Comparison of ENCODE assay signal across 19 mouse cellular contexts in the genomic region with DNA sequence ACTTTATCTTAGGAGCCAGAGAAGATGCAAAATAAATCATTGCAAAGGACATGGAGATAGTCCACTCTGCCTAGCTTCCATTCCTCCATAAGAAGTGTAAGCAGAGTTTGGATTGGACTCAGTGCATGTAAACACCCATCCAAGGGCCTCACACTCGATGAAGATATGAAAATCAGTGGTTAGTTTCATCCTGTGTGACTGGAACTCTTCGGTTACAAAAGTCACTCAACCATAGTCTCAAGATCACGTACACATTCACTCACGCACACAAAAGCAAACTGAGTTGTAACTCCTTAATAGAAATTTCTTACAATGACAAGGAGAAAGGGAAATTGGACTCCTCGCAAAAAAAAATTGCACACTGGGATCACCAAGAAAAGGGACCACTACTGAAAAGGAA.
"Had no signal": no experiment of that assay in that cellular context is flagged by ENCODE, and none has a peak within 500 bp of the region (broad histone marks: within the 10 kb centered on the region; RNA-seq: fewer than 3 reads in every experiment).

No protein-coding gene starts in this region.

- H3K9ac ChIP-seq: liver, embryonic 12.5 days; liver, embryonic 14.5 days; lung, embryonic 14.5 days; midbrain, embryonic 13.5 days; midbrain, embryonic 15.5 days; neural tube, embryonic 12.5 days; stomach, embryonic 15.5 days had no signal

- H3K4me1 ChIP-seq: liver, embryonic 12.5 days; megakaryocyte, embryonic 14.5 days had no signal

- H3K9me3 ChIP-seq: liver, embryonic 12.5 days; midbrain, embryonic 13.5 days; midbrain, embryonic 15.5 days; neural tube, embryonic 12.5 days; stomach, embryonic 15.5 days had no signal

- H3K4me3 ChIP-seq: liver, embryonic 12.5 days; megakaryocyte, embryonic 14.5 days; midbrain, embryonic 13.5 days; midbrain, embryonic 15.5 days; neural tube, embryonic 12.5 days; stomach, embryonic 15.5 days had no signal

- H3K27ac ChIP-seq: liver, embryonic 12.5 days; liver, embryonic 14.5 days; macrophage; midbrain, embryonic 13.5 days; midbrain, embryonic 15.5 days; neural tube, embryonic 12.5 days; stomach, embryonic 15.5 days; stomach, postnatal 0 days had no signal

- H3K4me2 ChIP-seq: liver, embryonic 12.5 days; lung, embryonic 14.5 days; midbrain, embryonic 11.5 days; midbrain, embryonic 13.5 days; midbrain, embryonic 15.5 days; neural tube, embryonic 12.5 days; stomach, embryonic 15.5 days had no signal

- H3K36me3 ChIP-seq: liver, embryonic 12.5 days; midbrain, embryonic 13.5 days; midbrain, embryonic 15.5 days; neural tube, embryonic 12.5 days; stomach, embryonic 15.5 days had no signal

- DNase-seq: lung, postnatal 14 days; lung, postnatal 36 days; right cerebral cortex, postnatal 25 days; right cerebral cortex, postnatal 4 days; spleen, adult 18-20 months; thymus, adult 2 months; thymus, postnatal 25 days; thymus, postnatal 4 days had no signal

- ATAC-seq: liver, embryonic 12.5 days; midbrain, embryonic 13.5 days; midbrain, embryonic 15.5 days had no signal

- H3K27me3 ChIP-seq: liver, embryonic 12.5 days; megakaryocyte, embryonic 14.5 days; neural tube, embryonic 12.5 days; stomach, embryonic 15.5 days had no signal
